Mouse (Mus musculus) erythroblast, embryonic 14.5 days (primary cell): ENCODE data around the gene Saxo2. TPM values are rescaled to one million over a fixed set of nuclear protein-coding genes. Genes with fewer than 3 reads are reported as not detected.
A peak's percentile ranks its signal among the peaks of the same experiment; 100 is the strongest.

Experiments
- H3K27me3 ChIP-seq: 2 replicates; pipeline ENCODE4 v1.6.1; 2012; ENCODE audit warnings: inconsistent platforms; ENCODE audit not compliant: control insufficient read depth
- H3K36me3 ChIP-seq: 2 replicates; pipeline ENCODE4 v1.6.1; 2012; ENCODE audit warnings: mild to moderate bottlenecking, inconsistent platforms; ENCODE audit not compliant: control insufficient read depth
- H3K4me1 ChIP-seq: 2 replicates; pipeline ENCODE4 v1.6.1; 2012; ENCODE audit warnings: inconsistent platforms; ENCODE audit not compliant: control insufficient read depth
- H3K4me3 ChIP-seq: replicated peaks from 2 replicates; pipeline ENCODE3; 2012; ENCODE audit warnings: moderate library complexity, mild to moderate bottlenecking, inconsistent platforms
- H3K9me3 ChIP-seq: 2 replicates; pipeline ENCODE4 v1.6.1; 2012; ENCODE audit warnings: low read length, inconsistent platforms, mixed read lengths; ENCODE audit not compliant: control insufficient read depth
- GATA1 ChIP-seq: IDR thresholded peaks from 2 replicates; pipeline ENCODE4 v1.6.1; 2012; ENCODE audit warnings: low read length, inconsistent platforms, mixed read lengths
- TAL1 ChIP-seq: IDR thresholded peaks from 3 replicates; pipeline ENCODE4 v1.6.1; 2012; ENCODE audit warnings: low read length, inconsistent platforms, mixed read lengths
- polyA plus RNA-seq: library from polyadenylated mRNA; stranded (reverse); fragments of >175 nt; gene quantifications from 2 replicates; pipeline ENCODE4 v1.2.3, GENCODE M21; 2012

The Saxo2 gene
- polyA plus RNA-seq, 1 experiment = not detected

DNA sequence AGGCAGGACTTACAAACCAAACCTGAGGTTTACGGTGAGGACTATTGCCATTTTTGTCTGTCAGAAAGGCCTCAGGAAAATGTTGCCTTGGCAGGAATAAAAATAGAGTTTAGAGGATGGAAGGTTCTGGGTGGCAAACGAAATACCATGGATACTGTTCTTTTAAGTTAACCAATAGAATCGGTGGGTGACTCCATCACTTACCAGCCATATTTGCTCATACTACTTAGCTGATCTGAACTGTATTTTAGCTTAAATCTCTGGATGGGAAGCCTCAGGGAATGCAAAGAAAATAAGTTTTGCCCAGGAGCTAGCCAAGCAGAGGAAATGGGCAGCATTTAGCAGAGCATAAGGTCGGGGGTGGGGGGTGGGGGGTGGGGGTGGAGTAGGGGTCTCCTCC lies 419 bp downstream of the Saxo2 start:
- peaks cover 22% of the 10 kb centered on the region for H3K4me1 ChIP-seq
- H3K4me3 ChIP-seq = peak overlapping the region; percentile 76
- H3K27me3 ChIP-seq = no peaks in the 10 kb centered on the region
- no peaks in the 10 kb centered on the region for H3K9me3 ChIP-seq
- peaks cover 7% of the 10 kb centered on the region for H3K36me3 ChIP-seq
- TF ChIP-seq GATA1 = no peak
- no peak for TF ChIP-seq TAL1

DNA sequence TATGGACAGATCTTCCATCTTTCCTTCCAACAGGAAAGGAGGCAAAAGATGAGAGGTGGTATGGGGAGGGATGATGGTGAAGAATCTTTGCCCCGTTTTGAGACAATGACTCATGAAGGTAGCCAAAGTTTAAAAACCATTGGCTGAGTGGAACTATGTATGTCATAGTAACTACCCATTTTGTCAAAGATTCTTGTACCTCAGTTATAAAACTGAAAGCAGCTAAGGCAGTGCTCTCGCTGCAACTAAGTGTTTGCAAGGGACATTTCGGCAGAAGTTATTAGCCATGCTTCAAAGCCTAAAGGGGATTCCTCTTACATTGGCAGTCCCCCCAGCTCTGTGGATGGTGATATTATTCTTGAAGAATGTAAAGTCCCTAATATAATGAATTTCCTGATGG lies 1.1 kb downstream of the Saxo2 start:
- peaks cover 22% of the 10 kb centered on the region for H3K4me1 ChIP-seq
- no peaks in the 10 kb centered on the region for H3K27me3 ChIP-seq
- no peaks in the 10 kb centered on the region for H3K9me3 ChIP-seq
- H3K4me3 ChIP-seq = no peak overlapping the region
- H3K36me3 ChIP-seq = peaks cover 5% of the 10 kb centered on the region
- TF ChIP-seq GATA1 = no peak
- TF ChIP-seq TAL1 = no peak

DNA sequence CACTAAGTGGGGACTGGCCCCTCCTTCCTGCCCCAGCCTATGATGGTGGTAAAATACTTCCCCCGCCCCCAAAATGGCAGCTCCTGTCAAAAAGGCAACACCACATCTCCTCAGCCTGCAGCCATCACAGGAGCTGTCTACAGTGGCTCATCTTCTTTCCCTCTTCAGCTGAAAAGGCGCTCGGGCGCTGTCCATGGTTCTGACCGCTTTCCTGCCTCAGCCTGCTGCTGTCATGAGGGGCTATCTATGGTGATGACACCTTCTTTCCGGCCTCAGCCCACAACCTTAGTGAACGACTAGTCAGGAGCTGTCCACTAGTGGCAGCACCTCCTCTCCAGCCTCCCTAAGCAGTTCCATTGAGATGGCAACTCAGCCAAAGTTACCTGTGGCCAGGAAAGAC lies 23.0 kb downstream of the Saxo2 start:
- Histone ChIP-seq H3K4me3 (no peak overlapping the region), H3K9me3 (no peaks in the 10 kb centered on the region), H3K4me1 (no peaks in the 10 kb centered on the region), H3K36me3 (no peaks in the 10 kb centered on the region), H3K27me3 (no peaks in the 10 kb centered on the region)
- no peak for TF ChIP-seq TAL1
- no peak for TF ChIP-seq GATA1

DNA sequence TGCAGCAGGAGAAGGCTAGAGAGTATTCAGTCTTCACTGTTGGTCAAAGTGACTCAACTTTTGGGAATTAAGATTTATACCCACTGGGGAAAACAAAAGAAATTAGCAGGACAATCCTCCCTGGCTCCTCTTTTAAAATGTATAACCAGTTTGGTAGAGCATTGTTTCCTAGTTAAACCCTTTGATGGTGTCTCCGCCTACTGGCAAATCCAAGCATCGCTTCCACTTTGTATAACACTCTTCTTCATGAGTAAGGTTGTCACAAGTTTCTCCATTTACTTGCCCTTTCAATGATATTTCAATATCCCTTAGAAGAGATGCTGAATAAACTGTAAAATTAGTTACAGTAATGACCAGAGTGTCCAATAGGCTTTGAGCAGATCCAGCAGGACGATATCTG lies 38.7 kb downstream of the Saxo2 start:
- no peak for TF ChIP-seq GATA1
- no peak for TF ChIP-seq TAL1
- Histone ChIP-seq H3K27me3 (no peaks in the 10 kb centered on the region), H3K9me3 (no peaks in the 10 kb centered on the region), H3K4me3 (no peak overlapping the region), H3K36me3 (no peaks in the 10 kb centered on the region), H3K4me1 (no peaks in the 10 kb centered on the region)

DNA sequence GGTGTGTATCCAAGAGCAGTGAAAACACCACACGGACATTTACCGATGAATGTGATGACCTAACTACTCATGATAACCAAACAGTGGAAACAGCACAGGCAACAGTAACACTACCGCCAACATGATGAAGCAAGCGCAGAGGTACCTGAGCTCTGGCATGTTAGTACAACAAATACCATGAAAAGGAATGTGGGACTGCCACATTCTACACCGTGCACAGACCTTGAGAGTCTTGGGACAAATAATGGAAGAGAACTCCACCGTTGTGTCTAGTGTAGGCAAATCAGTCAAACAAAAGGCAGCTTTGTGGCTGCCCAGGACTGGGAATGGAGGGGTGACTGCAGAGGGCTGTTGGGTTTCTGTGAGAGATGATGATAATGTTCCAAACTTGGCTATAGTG lies 42.9 kb downstream of the Saxo2 start:
- Histone ChIP-seq H3K4me1 (no peaks in the 10 kb centered on the region), H3K4me3 (no peak overlapping the region), H3K27me3 (no peaks in the 10 kb centered on the region), H3K9me3 (no peaks in the 10 kb centered on the region), H3K36me3 (no peaks in the 10 kb centered on the region)
- TF ChIP-seq GATA1 = no peak
- TF ChIP-seq TAL1 = no peak

DNA sequence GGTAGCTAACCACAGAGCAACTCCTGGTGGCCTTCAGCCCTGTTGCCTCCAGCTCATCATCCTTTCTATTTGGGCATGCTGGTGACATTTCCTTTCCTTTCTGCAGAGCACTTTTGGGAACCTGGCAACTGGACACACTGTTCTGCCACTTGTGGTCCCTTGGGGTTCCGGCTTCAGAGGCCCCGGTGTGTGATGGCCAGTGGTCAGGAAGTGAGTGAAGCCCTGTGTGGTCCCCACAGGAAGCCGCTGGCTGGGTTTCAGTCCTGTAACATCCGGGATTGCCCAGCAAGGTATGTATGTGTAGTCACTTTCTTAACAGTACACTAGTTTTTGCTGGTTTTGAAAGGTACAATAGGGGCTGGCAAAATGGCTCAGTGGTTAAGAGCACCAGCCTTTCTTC lies 46.3 kb downstream of the Saxo2 start:
- no peaks in the 10 kb centered on the region for H3K4me1 ChIP-seq
- H3K4me3 ChIP-seq = no peak overlapping the region
- H3K9me3 ChIP-seq = no peaks in the 10 kb centered on the region
- no peak for TF ChIP-seq GATA1
- TF ChIP-seq TAL1 = no peak
- H3K36me3 ChIP-seq = no peaks in the 10 kb centered on the region
- H3K27me3 ChIP-seq = no peaks in the 10 kb centered on the region

DNA sequence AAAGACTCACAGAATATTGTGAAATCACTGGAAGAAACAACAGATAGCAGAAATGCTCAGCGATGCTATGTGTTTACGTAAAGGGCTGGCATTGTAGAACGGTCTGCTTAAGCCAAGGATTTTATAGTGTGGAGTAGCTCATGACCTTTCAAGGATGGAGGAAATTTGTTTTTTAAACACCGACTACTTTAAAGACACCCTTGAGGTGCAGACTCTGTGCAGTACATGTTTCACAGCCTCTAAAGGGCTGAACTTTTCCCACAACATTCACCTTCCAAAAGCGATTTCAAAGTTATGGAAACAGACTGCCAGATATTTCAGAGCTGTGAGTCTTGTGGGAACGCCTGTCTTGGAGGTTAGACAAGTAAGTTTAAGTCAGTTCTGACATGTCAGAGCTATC lies 57.4 kb downstream of the Saxo2 start:
- H3K27me3 ChIP-seq = no peaks in the 10 kb centered on the region
- TF ChIP-seq TAL1 (no peak), GATA1 (no peak)
- H3K4me1 ChIP-seq = no peaks in the 10 kb centered on the region
- no peaks in the 10 kb centered on the region for H3K9me3 ChIP-seq
- H3K36me3 ChIP-seq = no peaks in the 10 kb centered on the region
- no peak overlapping the region for H3K4me3 ChIP-seq

Other genes with a start within 250 kb of the Saxo2 start
- 0.15 and 0.33 TPM in 2 replicates for gene Efl1, start 86 bp upstream of the Saxo2 start, polyA plus RNA-seq
- gene Mex3b, start 218.8 kb upstream of the Saxo2 start, polyA plus RNA-seq = 0.01 and 0.02 TPM in 2 replicates